Comparison of ENCODE assay signal across 7 mouse cellular contexts in the genomic region with DNA sequence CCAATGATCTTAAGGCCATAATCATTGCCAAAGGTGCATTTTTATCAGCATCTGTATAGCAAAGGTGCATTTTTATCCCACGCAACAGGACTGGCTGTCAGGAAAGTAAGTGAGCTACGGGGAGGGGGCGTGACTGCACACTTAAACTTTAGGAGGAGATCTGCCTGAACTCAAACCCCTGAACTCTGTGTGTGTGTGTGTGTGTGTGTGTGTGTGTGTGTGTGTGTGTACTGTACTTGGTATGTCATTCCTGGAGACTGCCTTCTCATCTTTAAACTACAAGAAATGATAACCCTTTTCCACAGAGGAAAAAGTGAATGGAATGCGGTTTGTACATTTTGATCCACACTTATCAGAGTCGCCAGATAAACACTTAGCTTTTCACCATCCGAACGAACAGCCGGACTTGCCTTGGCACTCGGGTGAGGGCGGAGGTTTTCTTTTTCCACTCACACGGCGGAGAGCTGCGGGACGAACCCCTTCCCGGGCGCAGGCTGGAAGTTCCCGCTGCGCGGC. TPM values are rescaled to one million over a fixed set of nuclear protein-coding genes. Genes with fewer than 3 reads are reported as not detected.
DNase-seq lines count a peak whose midpoint lies in the region; ATAC-seq and TF ChIP-seq lines count a peak whose summit lies in the region.

No protein-coding gene starts in this region.

- TF ChIP-seq CTCF in spleen, adult 2 months (IDR thresholded peaks at IDR 0.05; ENCODE audit: extremely low read depth, insufficient read depth, insufficient read length, insufficient replicate concordance), result no peak
- TF ChIP-seq CTCF in stomach, postnatal 0 days (IDR thresholded peaks at IDR 0.05; ENCODE audit: low read depth), result no peak

- ATAC-seq in forebrain, embryonic 12.5 days (ENCODE audit: low FRiP score), result no peak
- ATAC-seq in limb, embryonic 15.5 days (ENCODE audit: insufficient number of reproducible peaks, low FRiP score, low TSS enrichment, low read depth), result no peak
- no peak for ATAC-seq in stomach, postnatal 0 days (ENCODE audit: low FRiP score, low TSS enrichment)

- no peaks in the 10 kb centered on the region for H3K36me3 ChIP-seq in spleen, adult 2 months (ENCODE audit: control insufficient read depth, insufficient read depth, low read length)
- H3K36me3 ChIP-seq in forebrain, embryonic 12.5 days (replicated peaks), result no peaks in the 10 kb centered on the region
- H3K36me3 ChIP-seq in limb, embryonic 15.5 days, result no peaks in the 10 kb centered on the region
- no peaks in the 10 kb centered on the region for H3K36me3 ChIP-seq in stomach, postnatal 0 days (ENCODE audit: control insufficient read depth, insufficient read depth, low read length)

- H3K4me1 ChIP-seq in spleen, adult 2 months (ENCODE audit: control insufficient read depth, insufficient read depth, insufficient read length), result peaks cover 4% of the 10 kb centered on the region
- H3K4me1 ChIP-seq in forebrain, embryonic 12.5 days, result peaks cover 28% of the 10 kb centered on the region
- peaks cover 28% of the 10 kb centered on the region for H3K4me1 ChIP-seq in limb, embryonic 15.5 days
- H3K4me1 ChIP-seq in stomach, postnatal 0 days (replicated peaks; ENCODE audit: control insufficient read depth, insufficient read depth), result no peaks in the 10 kb centered on the region

- intact Hi-C loops in gastrocnemius, postnatal 36 days (cut with DNase I), result no loop called here

- H3K27ac ChIP-seq in spleen, adult 2 months (ENCODE audit: insufficient read depth, low read length), result peak overlapping the region; percentile 92
- peak overlapping the region; percentile 91 for H3K27ac ChIP-seq in forebrain, embryonic 12.5 days
- peak overlapping the region; percentile 99 for H3K27ac ChIP-seq in limb, embryonic 15.5 days
- H3K27ac ChIP-seq in stomach, postnatal 0 days (replicated peaks), result peak overlapping the region; percentile 98

- peak overlapping the region; percentile 78 for H3K9ac ChIP-seq in forebrain, embryonic 12.5 days
- H3K9ac ChIP-seq in limb, embryonic 15.5 days, result peak overlapping the region; percentile 88
- H3K9ac ChIP-seq in stomach, postnatal 0 days (ENCODE audit: low read length), result peak overlapping the region; percentile 91

- peak overlapping the region; percentile 99 for H3K4me3 ChIP-seq in spleen, adult 2 months (ENCODE audit: extremely low read depth, insufficient read depth, insufficient read length)
- peak overlapping the region; percentile 67 for H3K4me3 ChIP-seq in forebrain, embryonic 12.5 days (replicated peaks)
- peak overlapping the region; percentile 81 for H3K4me3 ChIP-seq in limb, embryonic 15.5 days
- peak overlapping the region; percentile 82 for H3K4me3 ChIP-seq in stomach, postnatal 0 days (ENCODE audit: low read depth, low read length)

- H3K4me2 ChIP-seq in forebrain, embryonic 12.5 days, result peak overlapping the region; percentile 90
- H3K4me2 ChIP-seq in limb, embryonic 15.5 days, result peak overlapping the region; percentile 94
- peak overlapping the region; percentile 98 for H3K4me2 ChIP-seq in stomach, postnatal 0 days (replicated peaks; ENCODE audit: low read depth)

- H3K9me3 ChIP-seq in forebrain, embryonic 12.5 days, result no peaks in the 10 kb centered on the region
- no peaks in the 10 kb centered on the region for H3K9me3 ChIP-seq in limb, embryonic 15.5 days
- no peaks in the 10 kb centered on the region for H3K9me3 ChIP-seq in stomach, postnatal 0 days (ENCODE audit: control insufficient read depth, low read length)

- TF ChIP-seq POLR2A in spleen, adult 2 months (IDR thresholded peaks at IDR 0.05; ENCODE audit: low read depth, low read length), result no peak

- H3K27me3 ChIP-seq in spleen, adult 2 months (ENCODE audit: control insufficient read depth, insufficient read depth, low read length), result peaks cover 2% of the 10 kb centered on the region; the same call in 1 of the 2 replicates
- peaks cover 24% of the 10 kb centered on the region for H3K27me3 ChIP-seq in forebrain, embryonic 12.5 days
- no peaks in the 10 kb centered on the region for H3K27me3 ChIP-seq in limb, embryonic 15.5 days
- H3K27me3 ChIP-seq in stomach, postnatal 0 days (ENCODE audit: control insufficient read depth, insufficient read depth, low read length), result no peaks in the 10 kb centered on the region

- 11% methylated on average over 19 of the region's 19 CpGs for WGBS in spleen, adult 2 months
- WGBS in forebrain, embryonic 12.5 days, result 5% methylated on average over 10 of the region's 19 CpGs
- 2% methylated on average over 19 of the region's 19 CpGs for WGBS in limb, embryonic 15.5 days
- WGBS in stomach, postnatal 0 days, result 4% methylated on average over 17 of the region's 19 CpGs

- no peak for DNase-seq in spleen, adult 2 months (ENCODE audit: low read depth in 1 of 2, low spot score in 2 of 2)
- DNase-seq in spleen, adult 18-20 months, result no peak
- no peak for DNase-seq in stomach, postnatal 0 days (ENCODE audit: low spot score)
- no peak for DNase-seq in right cerebral cortex, postnatal 25 days
- no peak for DNase-seq in gastrocnemius, postnatal 36 days

- TF ChIP-seq EP300 in stomach, postnatal 0 days (optimal IDR thresholded peaks at IDR 0.05), result no peak

RNA-seq across cellular contexts. Expression of gene Prkce, which starts 1.5 kb away (rescaled TPM):
- 4.8 and 5.8 TPM in 2 replicates for polyA plus RNA-seq in spleen, adult 2 months (2012; rRNA removed)
- polyA plus RNA-seq in forebrain, embryonic 12.5 days (2016; fragmentation: Nextera tagmentation; extraction: Ambion mirVana), result 4.6 and 6.0 TPM in 2 replicates
- polyA plus RNA-seq in limb, embryonic 15.5 days (2015; fragmentation: Nextera tagmentation; extraction: Ambion mirVana), result 6.5 and 6.8 TPM in 2 replicates
- 3.0 and 3.4 TPM in 2 replicates for polyA plus RNA-seq in stomach, postnatal 0 days (2015; fragmentation: Nextera tagmentation; extraction: Ambion mirVana)
- total RNA-seq in gastrocnemius, postnatal 36 days (2021), result 1 to 10 TPM; 7.9 to 8.2 TPM

RNA-seq across cellular contexts. Expression of gene Srbd1, which starts 21.1 kb away (rescaled TPM):
- polyA plus RNA-seq in spleen, adult 2 months (2012; rRNA removed), result 1.7 and 2.2 TPM in 2 replicates
- 24.8 and 25.8 TPM in 2 replicates for polyA plus RNA-seq in forebrain, embryonic 12.5 days (2016; fragmentation: Nextera tagmentation; extraction: Ambion mirVana)
- 14.5 and 15.0 TPM in 2 replicates for polyA plus RNA-seq in limb, embryonic 15.5 days (2015; fragmentation: Nextera tagmentation; extraction: Ambion mirVana)
- polyA plus RNA-seq in stomach, postnatal 0 days (2015; fragmentation: Nextera tagmentation; extraction: Ambion mirVana), result 4.4 and 5.0 TPM in 2 replicates
- total RNA-seq in gastrocnemius, postnatal 36 days (2021), result 1 to 10 TPM; 4.4 to 5.5 TPM
